Mouse (Mus musculus): ENCODE measurements around the gene Zbed3. TPM values are rescaled to one million over a fixed set of nuclear protein-coding genes. Genes with fewer than 3 reads are reported as not detected.
"Not testable (repeated sequence)": the region's sequence is repeated elsewhere in the genome, so short reads cannot be mapped to it uniquely, and the experiment has no call there.

Gene Zbed3
- total and polyA plus RNA-seq, 2 experiments from 2014 or later, result 20.5 to 38.2 TPM

- ATAC-seq, result peak; percentile 44; the same call in 1 of the 2 replicates
- H3K4me2 ChIP-seq (ENCODE audit: low read depth, low read length), result no peak overlapping the region
- TF ChIP-seq CTCF (IDR thresholded peaks at IDR 0.05; ENCODE audit: low read depth), result no peak
- no peaks in the 10 kb centered on the region for H3K9me3 ChIP-seq (ENCODE audit: low read length)
- DNase-seq (ENCODE audit: low spot score), result no peak
- H3K4me3 ChIP-seq (ENCODE audit: low read length), result no peak overlapping the region
- 78% methylated on average over 3 of the region's 3 CpGs for WGBS
- H3K27me3 ChIP-seq (ENCODE audit: insufficient read depth, low read length), result no peaks in the 10 kb centered on the region
- H3K36me3 ChIP-seq (ENCODE audit: insufficient read depth, low read length), result peaks cover 23% of the 10 kb centered on the region
- no peak overlapping the region for H3K9ac ChIP-seq (replicated peaks; ENCODE audit: low read length)
- no peak overlapping the region for H3K27ac ChIP-seq
- no peaks in the 10 kb centered on the region for H3K4me1 ChIP-seq (ENCODE audit: insufficient read depth, low read length)
These were observed 25.1 kb downstream of the Zbed3 start for GRCm38 (mm10) chr13:95348476-95348875.

DNA sequence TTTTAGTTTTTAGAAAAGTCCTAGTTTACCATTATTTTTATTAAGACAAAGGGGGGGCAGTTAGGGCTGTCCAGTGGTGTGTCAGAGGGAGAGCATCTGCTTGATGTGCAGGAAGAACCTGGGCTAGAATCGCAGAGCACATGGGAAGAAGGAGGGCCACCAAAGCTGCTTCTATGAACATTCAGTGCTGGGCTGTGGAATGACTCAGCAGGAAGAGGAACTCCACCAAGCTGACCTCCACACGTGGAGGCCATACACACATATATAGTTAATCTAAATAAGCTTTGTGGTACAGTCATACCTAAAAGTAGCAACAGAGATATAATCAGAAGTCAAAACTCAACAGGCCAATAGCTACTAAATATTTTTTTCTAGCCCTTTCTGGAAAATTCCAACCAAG lies 34.8 kb downstream of the Zbed3 start:
- Histone ChIP-seq H3K9ac (replicated peaks; ENCODE audit: low read length) (no peak overlapping the region), H3K9me3 (ENCODE audit: low read length) (no peaks in the 10 kb centered on the region), H3K27me3 (ENCODE audit: insufficient read depth, low read length) (no peaks in the 10 kb centered on the region), H3K4me2 (ENCODE audit: low read depth, low read length) (no peak overlapping the region), H3K27ac (no peak overlapping the region), H3K4me1 (ENCODE audit: insufficient read depth, low read length) (no peaks in the 10 kb centered on the region), H3K4me3 (ENCODE audit: low read length) (no peak overlapping the region), H3K36me3 (ENCODE audit: insufficient read depth, low read length) (peaks cover 60% of the 10 kb centered on the region; the same call in 1 of the 2 replicates)
- ATAC-seq, result no peak
- WGBS, result 80% methylated on average over 2 of the region's 2 CpGs
- no peak for TF ChIP-seq CTCF (IDR thresholded peaks at IDR 0.05; ENCODE audit: low read depth)
- DNase-seq (ENCODE audit: low spot score), result no peak

DNA sequence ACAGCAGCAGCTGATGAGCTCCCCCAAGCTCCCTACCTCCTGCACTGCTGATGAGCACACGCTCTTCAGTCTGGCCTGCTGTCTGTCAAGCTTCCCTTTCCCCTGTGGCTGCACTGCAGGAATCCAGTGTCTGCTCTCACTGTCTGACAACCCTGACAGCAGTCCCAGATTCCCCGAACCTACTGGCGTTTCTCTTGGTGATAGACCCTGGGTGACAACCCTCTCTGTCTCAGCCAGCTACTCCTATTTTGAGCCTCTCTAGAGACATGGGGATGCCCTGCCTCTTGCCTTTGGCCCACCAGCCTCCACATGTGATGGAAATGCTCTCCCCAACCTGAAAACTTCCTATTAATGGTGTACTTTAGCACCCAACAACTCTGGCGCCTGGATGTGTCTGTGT lies 40.0 kb downstream of the Zbed3 start:
- TF ChIP-seq CTCF (IDR thresholded peaks at IDR 0.05; ENCODE audit: low read depth), result no peak
- no peak overlapping the region for H3K4me2 ChIP-seq (ENCODE audit: low read depth, low read length)
- H3K9ac ChIP-seq (replicated peaks; ENCODE audit: low read length), result no peak overlapping the region
- H3K36me3 ChIP-seq (ENCODE audit: insufficient read depth, low read length), result peaks cover 47% of the 10 kb centered on the region; the same call in 1 of the 2 replicates
- H3K4me3 ChIP-seq (ENCODE audit: low read length), result no peak overlapping the region
- DNase-seq (ENCODE audit: low spot score) (no peak), ATAC-seq (0 out of 2 replicates have a peak, but pooled peaks have one; percentile 18)
- no peaks in the 10 kb centered on the region for H3K9me3 ChIP-seq (ENCODE audit: low read length)
- H3K4me1 ChIP-seq (ENCODE audit: insufficient read depth, low read length), result no peaks in the 10 kb centered on the region
- H3K27me3 ChIP-seq (ENCODE audit: insufficient read depth, low read length), result no peaks in the 10 kb centered on the region
- WGBS, result 61% methylated on average over 4 of the region's 4 CpGs
- no peak overlapping the region for H3K27ac ChIP-seq

- Histone ChIP-seq H3K9ac (replicated peaks; ENCODE audit: low read length) (no peak overlapping the region), H3K9me3 (ENCODE audit: low read length) (no peaks in the 10 kb centered on the region), H3K4me3 (ENCODE audit: low read length) (no peak overlapping the region), H3K27ac (no peak overlapping the region), H3K4me2 (ENCODE audit: low read depth, low read length) (no peak overlapping the region), H3K27me3 (ENCODE audit: insufficient read depth, low read length) (no peaks in the 10 kb centered on the region), H3K4me1 (ENCODE audit: insufficient read depth, low read length) (no peaks in the 10 kb centered on the region), H3K36me3 (ENCODE audit: insufficient read depth, low read length) (peaks cover 53% of the 10 kb centered on the region)
- no peak for ATAC-seq
- 91% methylated on average over 8 of the region's 8 CpGs for WGBS
- no peak for DNase-seq (ENCODE audit: low spot score)
- TF ChIP-seq CTCF (IDR thresholded peaks at IDR 0.05; ENCODE audit: low read depth), result no peak
These were observed 42.9 kb downstream of the Zbed3 start for GRCm38 (mm10) chr13:95366356-95366755.

- peaks cover 8% of the 10 kb centered on the region; the same call in 1 of the 2 replicates for H3K36me3 ChIP-seq (ENCODE audit: insufficient read depth, low read length)
- TF ChIP-seq CTCF (IDR thresholded peaks at IDR 0.05; ENCODE audit: low read depth), result no peak
- H3K4me3 ChIP-seq (ENCODE audit: low read length), result peak within 1 kb of the TSS; percentile 99
- DNase-seq (ENCODE audit: low spot score), result peak; percentile 96
- ATAC-seq, result peak; percentile 99
- peaks cover 10% of the 10 kb centered on the region for H3K4me1 ChIP-seq (ENCODE audit: insufficient read depth, low read length)
- peak within 1 kb of the TSS; percentile 81 for H3K4me2 ChIP-seq (ENCODE audit: low read depth, low read length)
- H3K9me3 ChIP-seq (ENCODE audit: low read length), result no peaks in the 10 kb centered on the region
- under 1% methylated on average over 86 of the region's 86 CpGs for WGBS
- peak within 1 kb of the TSS; percentile 93 for H3K9ac ChIP-seq (replicated peaks; ENCODE audit: low read length)
- H3K27ac ChIP-seq, result peak within 1 kb of the TSS; percentile 88
- no peaks in the 10 kb centered on the region for H3K27me3 ChIP-seq (ENCODE audit: insufficient read depth, low read length)
These were observed 51.5 kb downstream of the Zbed3 start, which contains the start of gene Aggf1 for GRCm38 (mm10) chr13:95374701-95375553. TSS of gene Aggf1 (minus strand) at chr13:95375352.

- TF ChIP-seq CTCF (IDR thresholded peaks at IDR 0.05; ENCODE audit: low read depth), result no peak
- peak overlapping the region; percentile 81 for H3K4me2 ChIP-seq (ENCODE audit: low read depth, low read length)
- H3K27me3 ChIP-seq (ENCODE audit: insufficient read depth, low read length), result no peaks in the 10 kb centered on the region
- no peaks in the 10 kb centered on the region for H3K9me3 ChIP-seq (ENCODE audit: low read length)
- peak overlapping the region; percentile 93; the same call in 1 of the 2 replicates for H3K9ac ChIP-seq (replicated peaks; ENCODE audit: low read length)
- peak overlapping the region; percentile 88 for H3K27ac ChIP-seq
- 0 out of 2 replicates have a peak, but pooled peaks cover 2% of the 10 kb centered on the region for H3K36me3 ChIP-seq (ENCODE audit: insufficient read depth, low read length)
- 27% methylated on average over 6 of the region's 6 CpGs for WGBS
- ATAC-seq (peak; percentile 44), DNase-seq (ENCODE audit: low spot score) (no peak)
- peak overlapping the region; percentile 99 for H3K4me3 ChIP-seq (ENCODE audit: low read length)
- H3K4me1 ChIP-seq (ENCODE audit: insufficient read depth, low read length), result peaks cover 10% of the 10 kb centered on the region
These were observed 52.1 kb downstream of the Zbed3 start for GRCm38 (mm10) chr13:95375554-95375914.

DNA sequence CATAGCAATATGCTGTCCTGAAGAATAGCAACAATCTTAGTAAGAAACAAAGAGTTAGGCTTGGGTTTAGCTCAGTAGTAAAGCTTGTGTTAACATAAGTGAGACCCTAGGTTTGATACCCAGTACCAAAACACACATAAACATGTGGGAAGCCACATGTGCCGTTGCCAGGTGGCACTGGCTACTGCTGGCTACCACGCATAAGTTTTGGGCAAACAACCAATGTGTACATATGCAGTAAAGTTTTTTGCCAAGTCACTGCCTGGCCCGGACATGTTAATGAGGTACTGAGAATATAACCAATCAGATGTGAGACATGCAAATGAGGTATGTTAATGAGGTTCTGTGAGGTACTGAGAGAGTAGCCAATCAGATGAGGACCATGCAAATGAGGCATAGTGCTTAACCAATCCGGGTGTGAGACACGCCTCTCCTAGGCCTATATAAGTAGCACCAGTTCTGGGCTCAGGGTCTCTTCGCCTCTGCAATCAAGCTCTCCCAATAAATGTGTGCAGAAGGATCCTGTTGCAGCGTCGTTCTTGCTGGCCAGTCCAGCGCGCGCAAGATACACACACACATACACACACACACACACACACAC lies 53.4 kb downstream of the Zbed3 start:
- not testable (repeated sequence) for H3K36me3 ChIP-seq (ENCODE audit: insufficient read depth, low read length); H3K4me3 ChIP-seq (ENCODE audit: low read length); H3K27ac ChIP-seq; H3K9me3 ChIP-seq (ENCODE audit: low read length); H3K27me3 ChIP-seq (ENCODE audit: insufficient read depth, low read length); ATAC-seq; H3K9ac ChIP-seq (replicated peaks; ENCODE audit: low read length); H3K4me2 ChIP-seq (ENCODE audit: low read depth, low read length); DNase-seq (ENCODE audit: low spot score)
- H3K4me1 ChIP-seq (ENCODE audit: insufficient read depth, low read length), result peaks cover 10% of the 10 kb centered on the region
- 97% methylated on average over 11 of the region's 11 CpGs for WGBS
